Mouse (Mus musculus): Measurements from ENCODE around the gene Gm20773. TPM values are rescaled to one million over a fixed set of nuclear protein-coding genes. Genes with fewer than 3 reads are reported as not detected.
"Not testable (repeated sequence)": the region's sequence is repeated elsewhere in the genome, so short reads cannot be mapped to it uniquely, and the experiment has no call there.

Gm20773 gene
- polyA plus RNA-seq (2012; rRNA removed) = not detected in 2 replicates

DNA sequence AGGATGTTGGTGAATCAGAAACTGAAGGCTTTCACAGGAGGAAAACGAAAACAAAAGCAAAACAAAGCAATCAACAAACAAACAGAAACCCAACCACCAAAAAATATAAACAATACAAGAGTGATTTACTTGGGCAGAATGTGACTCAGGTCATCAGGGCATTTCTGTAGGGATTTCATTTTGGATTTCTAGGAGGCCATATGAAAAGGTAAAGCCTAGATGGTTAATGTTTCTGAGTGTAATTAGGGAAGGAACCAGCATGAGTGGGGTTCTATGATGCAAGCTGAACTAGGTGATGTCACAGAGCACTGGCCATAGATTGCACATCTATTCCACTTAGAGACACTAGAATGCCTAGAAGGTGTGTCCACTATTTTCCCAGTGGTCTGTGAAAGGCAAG is at the start of gene Gm20773:
Gene Gm20773 (plus strand): TSS at position 301 of the 400 bp plus-strand sequence.
- no CpG with 5 or more reads among the region's 1 CpGs for WGBS
- H3K4me3 ChIP-seq (replicated peaks; ENCODE audit: extremely low read depth, low read depth, low read length); DNase-seq; H3K4me1 ChIP-seq (ENCODE audit: control insufficient read depth, insufficient read depth, low read length): not testable (repeated sequence)

DNA sequence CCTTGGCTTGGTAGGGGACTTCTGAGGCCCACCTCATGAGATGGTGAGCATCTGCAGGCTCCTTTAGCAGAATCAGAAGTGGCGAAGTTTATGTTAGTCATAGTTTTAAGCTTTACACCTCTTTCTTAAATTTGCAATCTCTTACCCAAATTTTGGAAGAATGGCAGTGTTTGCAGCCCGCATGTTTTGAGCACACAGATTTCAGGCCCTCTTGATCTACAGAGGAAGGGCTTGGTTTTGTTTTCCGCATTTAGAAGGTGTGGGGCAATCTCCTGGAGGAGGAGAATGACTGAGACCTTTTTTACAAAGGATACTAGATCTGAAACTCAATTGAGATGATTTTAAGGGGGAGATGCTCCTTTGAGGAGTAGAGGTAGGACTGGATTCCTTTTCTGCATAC is 28.3 kb upstream of the Gm20773 start, which contains the start of gene Gm21866:
Gene Gm21866 (minus strand): TSS at position 101 of the 400 bp plus-strand sequence.
- not testable (repeated sequence) for DNase-seq; H3K4me1 ChIP-seq (ENCODE audit: control insufficient read depth, insufficient read depth, low read length); H3K4me3 ChIP-seq (replicated peaks; ENCODE audit: extremely low read depth, low read depth, low read length)
- WGBS = no CpG with 5 or more reads among the region's 3 CpGs

Other genes with a start within 250 kb of the Gm20773 start
- gene Gm21440, start 241.6 kb upstream of the Gm20773 start, polyA plus RNA-seq (2012; rRNA removed) = not detected in 2 replicates
- gene Gm21454, start 241.6 kb upstream of the Gm20773 start, polyA plus RNA-seq (2012; rRNA removed) = not detected in 2 replicates
- gene Gm21725, start 145.0 kb upstream of the Gm20773 start, polyA plus RNA-seq (2012; rRNA removed) = not detected in 2 replicates
- gene Gm21866, start 28.4 kb upstream of the Gm20773 start, polyA plus RNA-seq (2012; rRNA removed) = not detected in 2 replicates

Data from lung, adult 2 months (tissue).